Mouse (Mus musculus) small intestine, adult 2 months (tissue): ENCODE measurements around the gene Glt8d1. TPM values are rescaled to one million over a fixed set of nuclear protein-coding genes. Genes with fewer than 3 reads are reported as not detected.
A peak's percentile ranks its signal among the peaks of the same experiment; 100 is the strongest.

Source experiments
- H3K27ac ChIP-seq: fragments of 200-500 bp; 2 replicates; pipeline ENCODE4 v1.5.1; 2012; ENCODE audit warnings: low read depth, low read length, control low read depth, inconsistent platforms; ENCODE audit not compliant: insufficient read depth
- H3K27me3 ChIP-seq: fragments of 200-500 bp; 2 replicates; pipeline ENCODE4 v1.6.1; 2012; ENCODE audit warnings: mild to moderate bottlenecking, moderate library complexity, low read length, inconsistent platforms; ENCODE audit not compliant: control insufficient read depth, insufficient read depth
- H3K36me3 ChIP-seq: fragments of 200-500 bp; 2 replicates; pipeline ENCODE4 v1.6.1; 2012; ENCODE audit warnings: mild to moderate bottlenecking, low read length, control low read depth, inconsistent platforms; ENCODE audit not compliant: control insufficient read depth, insufficient read depth
- H3K4me1 ChIP-seq: fragments of 200-500 bp; 2 replicates; pipeline ENCODE4 v1.6.1; 2012; ENCODE audit warnings: low read length, inconsistent platforms, mixed read lengths; ENCODE audit not compliant: control insufficient read depth, insufficient read depth, insufficient read length
- H3K4me3 ChIP-seq: fragments of 200-500 bp; 2 replicates; pipeline ENCODE4 v1.5.1; 2012; ENCODE audit warnings: low read depth, mild to moderate bottlenecking, control low read depth, inconsistent platforms, low read length, moderate library complexity
- CTCF ChIP-seq: fragments of 200-500 bp; IDR thresholded peaks from 2 replicates; pipeline ENCODE4 v1.5.1; 2012; ENCODE audit warnings: low read depth, mild to moderate bottlenecking, control low read depth, inconsistent platforms, low read length, moderate library complexity, mixed read lengths; ENCODE audit not compliant: insufficient replicate concordance, insufficient read length; ENCODE audit errors: extremely low read depth
- POLR2A ChIP-seq: fragments of 200-500 bp; IDR thresholded peaks from 2 replicates; pipeline ENCODE4 v1.6.1; 2012; ENCODE audit warnings: low read depth, mild to moderate bottlenecking, control low read depth, inconsistent platforms, low read length, moderate library complexity
- WGBS: fragments of 180-500 bp; shearing (Covaris S2); methylation state at CpG from one replicate; pipeline ENCODE4 v1.1.7; 2018; 5-methylcytosine and 5-hydroxymethylcytosine counted together
- polyA plus RNA-seq: library from polyadenylated mRNA; depleted of rRNA; stranded (reverse); fragments of >200 nt; gene quantifications from 2 replicates; pipeline ENCODE4 v1.2.3, GENCODE M21; 2012; rRNA removed

The Glt8d1 gene
- polyA plus RNA-seq, result 2.6 and 4.1 TPM in 2 replicates

DNA sequence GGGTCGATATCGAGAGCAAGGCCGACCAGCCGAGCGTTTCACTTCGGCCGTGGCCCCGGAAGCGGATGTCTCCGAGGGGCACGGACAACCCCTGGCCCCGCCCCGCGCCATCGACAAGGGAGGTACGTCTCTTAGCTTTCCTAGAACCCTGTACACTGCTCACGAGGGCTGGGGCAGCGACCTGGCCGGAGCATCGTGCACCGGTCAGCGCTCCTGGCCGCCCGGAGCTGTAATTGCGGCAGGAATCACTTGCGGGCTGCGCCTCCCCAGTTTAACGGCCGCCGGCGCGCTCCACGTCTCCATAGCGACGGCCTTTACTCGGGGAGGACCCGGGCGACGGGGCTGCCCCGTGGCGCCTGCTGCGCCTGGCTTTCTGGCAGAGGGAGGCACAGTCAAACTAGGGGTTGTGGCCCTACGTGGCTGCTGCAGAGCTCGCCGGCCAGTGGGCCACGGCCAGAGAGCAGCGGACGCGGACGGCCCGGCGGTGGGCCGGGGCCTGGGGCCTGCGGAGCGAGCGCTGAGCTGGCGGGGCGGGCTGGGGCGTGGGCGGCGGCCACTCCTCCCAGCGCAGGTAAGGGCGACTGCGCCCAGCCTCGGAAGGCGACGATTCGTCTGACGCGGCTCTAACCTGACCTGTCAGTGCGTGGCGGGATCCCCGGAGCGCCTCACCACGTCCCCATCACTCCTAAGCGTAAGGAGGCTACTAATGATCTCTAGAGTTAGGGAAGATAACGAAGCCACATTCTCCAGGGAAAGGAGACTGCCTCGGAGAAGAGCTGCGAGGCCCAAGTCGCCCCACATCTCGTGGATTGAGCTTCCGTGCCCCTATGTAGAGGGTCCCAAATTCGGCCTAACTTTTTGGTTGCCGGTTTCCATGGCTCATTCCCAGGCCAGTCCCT is at the start of gene Glt8d1, which contains the start of gene Spcs1:
Gene Glt8d1, plus strand, starts transcription at position 94 of the 899 bp plus-strand sequence.
Gene Spcs1, minus strand, starts transcription at position 366 of the 899 bp plus-strand sequence.
- WGBS, result 1% methylated on average over 84 of the region's 84 CpGs

DNA sequence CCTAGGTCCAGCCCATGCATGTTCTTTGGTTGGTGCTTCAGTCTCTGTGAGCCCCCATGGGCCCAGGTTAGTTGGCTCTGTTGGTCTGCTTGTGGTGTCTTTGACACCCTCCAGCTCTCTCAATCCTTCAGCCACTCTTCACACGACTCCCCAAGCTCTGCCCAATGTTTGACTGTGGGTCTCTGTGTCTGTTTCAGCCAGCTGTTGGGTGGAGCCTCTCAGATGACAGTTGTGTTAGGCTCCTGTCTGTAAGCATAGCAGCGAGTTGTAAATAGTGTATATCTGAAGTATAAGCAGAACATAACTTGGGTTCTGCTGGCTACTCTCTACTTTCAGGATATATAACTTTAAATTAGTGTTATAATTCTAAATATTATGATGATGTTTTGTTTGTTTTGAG is 42.7 kb upstream of the Glt8d1 start:
- no peaks in the 10 kb centered on the region for H3K27me3 ChIP-seq
- 82% methylated on average over 2 of the region's 2 CpGs for WGBS
- H3K27ac ChIP-seq, result no peak overlapping the region
- no peak overlapping the region for H3K4me3 ChIP-seq
- no peaks in the 10 kb centered on the region for H3K4me1 ChIP-seq
- TF ChIP-seq CTCF, result no peak
- TF ChIP-seq POLR2A, result no peak
- H3K36me3 ChIP-seq, result peaks cover 16% of the 10 kb centered on the region

More for the DNA sequence above, at the start of gene Glt8d1, which contains the start of gene Spcs1:
- TF ChIP-seq CTCF, result no peak
- TF ChIP-seq POLR2A, result peak; percentile 63; the same call in 1 of the 2 replicates
- peak within 1 kb of the TSS; percentile 79 for H3K27ac ChIP-seq
- H3K27me3 ChIP-seq, result no peaks in the 10 kb centered on the region
- peaks cover 11% of the 10 kb centered on the region; the same call in 1 of the 2 replicates for H3K36me3 ChIP-seq
- H3K4me1 ChIP-seq, result no peaks in the 10 kb centered on the region
- peak within 1 kb of the TSS; percentile 94 for H3K4me3 ChIP-seq

DNA sequence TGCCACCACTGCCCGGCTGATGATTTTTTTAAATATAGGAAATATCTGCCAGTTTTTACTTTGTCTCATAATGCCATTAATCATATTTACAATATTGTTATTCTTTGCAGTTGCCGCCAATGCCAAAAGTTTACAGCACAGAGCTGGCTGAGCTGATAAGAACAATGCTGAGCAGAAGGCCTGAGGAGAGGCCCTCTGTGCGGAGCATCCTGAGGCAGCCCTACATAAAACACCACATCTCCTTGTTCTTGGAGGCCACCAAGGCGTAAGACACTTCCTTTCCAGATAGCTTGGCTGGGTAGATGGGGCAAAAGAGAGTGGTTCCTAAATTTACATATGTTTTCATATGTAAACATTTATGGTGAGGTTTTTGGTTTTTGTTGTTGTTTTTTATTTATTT is 42.2 kb upstream of the Glt8d1 start:
- TF ChIP-seq POLR2A (no peak), CTCF (no peak)
- H3K4me1 ChIP-seq, result no peaks in the 10 kb centered on the region
- no peak overlapping the region for H3K4me3 ChIP-seq
- H3K27me3 ChIP-seq, result no peaks in the 10 kb centered on the region
- 95% methylated on average over 4 of the region's 4 CpGs for WGBS
- H3K36me3 ChIP-seq, result peaks cover 16% of the 10 kb centered on the region
- no peak overlapping the region for H3K27ac ChIP-seq

DNA sequence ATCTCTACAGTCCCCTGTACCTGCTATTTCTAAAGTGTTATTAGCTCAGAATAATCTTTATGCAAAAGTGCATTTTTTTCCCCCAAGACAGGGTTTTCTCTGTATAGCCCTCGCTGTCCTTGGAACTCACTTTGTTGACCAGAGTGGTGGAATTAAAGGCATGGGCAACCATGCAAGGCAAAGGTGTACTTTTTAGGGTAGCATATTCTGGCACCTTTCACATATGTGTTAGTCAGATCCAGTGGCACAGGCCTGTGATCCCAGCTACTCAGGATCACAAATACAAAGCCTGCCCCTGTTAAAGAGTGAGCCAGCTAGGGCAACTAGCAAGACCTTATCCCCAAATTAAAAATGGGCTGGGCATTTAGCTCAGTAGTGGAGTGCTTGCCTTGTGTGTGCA is 40.8 kb upstream of the Glt8d1 start:
- Histone ChIP-seq H3K27ac (no peak overlapping the region), H3K4me1 (no peaks in the 10 kb centered on the region), H3K36me3 (peaks cover 17% of the 10 kb centered on the region), H3K4me3 (no peak overlapping the region), H3K27me3 (no peaks in the 10 kb centered on the region)
- TF ChIP-seq CTCF (no peak), POLR2A (no peak)
- 96% methylated on average over 1 of the region's 1 CpGs for WGBS

DNA sequence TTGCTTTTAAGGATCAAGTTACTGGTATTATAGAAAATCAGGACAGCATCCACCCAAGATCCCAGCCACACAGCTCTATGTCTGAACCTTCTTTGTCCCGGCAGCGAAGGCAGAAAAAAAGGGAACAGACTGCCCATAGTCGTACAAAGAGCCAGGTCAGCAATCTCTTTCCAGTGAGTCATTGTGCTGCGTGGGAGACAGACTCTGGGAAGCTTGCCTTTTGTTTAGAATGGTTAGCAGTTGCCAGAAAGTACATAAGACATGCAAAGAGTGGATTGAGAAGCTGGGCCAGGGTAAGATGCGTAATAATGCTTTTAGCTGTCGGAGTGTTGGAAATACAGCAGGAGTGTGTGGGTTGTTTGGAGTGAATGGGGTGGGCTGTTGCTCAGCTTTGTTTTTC is 27.0 kb upstream of the Glt8d1 start:
- Histone ChIP-seq H3K27ac (peak overlapping the region; percentile 12; the same call in 1 of the 2 replicates), H3K4me3 (no peak overlapping the region), H3K36me3 (peaks cover 6% of the 10 kb centered on the region), H3K27me3 (no peaks in the 10 kb centered on the region), H3K4me1 (no peaks in the 10 kb centered on the region)
- no peak for TF ChIP-seq POLR2A
- no peak for TF ChIP-seq CTCF
- WGBS, result 81% methylated on average over 6 of the region's 6 CpGs

DNA sequence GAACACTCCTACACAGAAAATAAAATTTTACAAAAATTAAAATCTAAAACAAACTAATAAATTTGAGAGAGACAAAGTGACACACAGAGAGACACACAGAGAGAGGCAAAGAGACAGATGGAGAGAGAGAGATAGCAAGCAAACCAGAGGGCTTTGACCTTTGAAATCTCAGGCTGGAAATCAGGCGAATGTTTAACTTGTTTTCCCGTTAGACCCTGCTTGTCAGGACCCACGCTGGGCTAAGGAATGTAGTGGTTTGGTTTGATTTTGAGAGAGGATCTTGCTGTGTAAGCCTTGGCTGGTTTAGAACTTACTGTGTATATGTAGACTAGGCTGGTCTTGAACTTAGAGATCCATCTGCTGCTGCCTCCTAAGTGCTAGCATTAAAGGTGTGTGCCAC is 25.0 kb upstream of the Glt8d1 start:
- H3K36me3 ChIP-seq, result peaks cover 6% of the 10 kb centered on the region
- no peak for TF ChIP-seq POLR2A
- no peak for TF ChIP-seq CTCF
- no peak overlapping the region for H3K4me3 ChIP-seq
- H3K27me3 ChIP-seq, result no peaks in the 10 kb centered on the region
- no peaks in the 10 kb centered on the region for H3K4me1 ChIP-seq
- WGBS, result 49% methylated on average over 3 of the region's 3 CpGs
- H3K27ac ChIP-seq, result no peak overlapping the region

DNA sequence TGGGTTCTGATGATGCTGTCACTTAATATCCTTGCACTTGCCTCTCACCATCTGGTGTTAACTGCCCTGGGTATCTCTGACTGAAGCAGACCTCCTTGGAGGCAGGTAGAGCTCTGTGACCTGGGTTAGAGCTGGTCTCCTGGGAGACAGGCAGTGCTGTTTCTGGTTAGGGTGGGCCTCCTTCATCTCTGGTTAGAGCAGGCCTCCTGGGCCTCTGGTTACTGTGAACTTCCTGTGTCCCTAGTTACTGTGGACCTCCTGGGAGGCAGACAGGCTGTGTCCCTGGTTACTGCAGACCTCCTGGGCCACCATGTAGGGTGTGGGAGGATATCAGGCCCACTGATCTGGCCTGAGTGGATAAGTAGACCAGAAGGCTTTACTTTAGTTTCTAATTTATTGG is 4.8 kb upstream of the Glt8d1 start:
- TF ChIP-seq CTCF (no peak), POLR2A (no peak)
- Histone ChIP-seq H3K4me1 (no peaks in the 10 kb centered on the region), H3K36me3 (peaks cover 11% of the 10 kb centered on the region; the same call in 1 of the 2 replicates), H3K27me3 (no peaks in the 10 kb centered on the region), H3K4me3 (no peak overlapping the region), H3K27ac (no peak overlapping the region)
